Mouse (Mus musculus): ENCODE measurements around the gene Ush2a.

The Ush2a gene

DNA sequence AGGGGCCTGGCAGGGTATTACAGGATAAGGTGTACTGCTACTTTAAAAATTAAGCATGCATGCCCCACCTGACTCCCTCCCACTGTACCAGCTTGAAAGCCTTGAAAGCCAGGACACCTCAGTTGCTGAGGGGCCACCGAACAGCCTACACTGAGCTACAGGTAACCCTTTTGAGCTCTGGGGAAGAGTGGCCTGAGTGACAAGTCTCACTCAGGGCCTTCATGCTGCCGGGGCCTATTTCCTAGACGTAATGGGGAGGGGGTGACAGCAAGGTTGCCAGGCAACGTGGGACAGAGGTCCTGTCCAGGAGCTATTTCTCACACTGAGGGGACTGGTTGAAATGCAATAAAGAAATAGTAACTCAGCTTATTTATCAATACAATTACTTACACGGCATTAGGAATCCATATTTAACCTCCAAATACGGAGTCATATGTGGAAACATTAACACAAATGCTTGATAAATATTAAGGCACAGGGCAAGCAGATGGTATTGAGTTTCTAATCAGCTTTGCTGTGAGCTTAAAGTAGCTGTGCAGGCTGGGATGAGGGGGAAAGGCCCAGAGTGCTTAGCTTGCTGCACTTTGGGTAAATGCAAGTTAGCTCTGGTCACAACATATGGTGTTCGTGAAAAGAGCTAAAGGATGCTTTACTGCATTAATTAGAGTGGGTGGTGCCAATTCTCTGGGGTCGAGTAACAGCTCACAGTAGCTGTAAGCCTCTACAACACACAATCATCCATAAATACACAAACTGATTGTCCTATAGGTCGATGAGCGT, at the start of gene Ush2a:
TSS of gene Ush2a (plus strand) at position 121 of the 780 bp plus-strand sequence.
- DNase-seq (ENCODE audit: low spot score): no peak

DNA sequence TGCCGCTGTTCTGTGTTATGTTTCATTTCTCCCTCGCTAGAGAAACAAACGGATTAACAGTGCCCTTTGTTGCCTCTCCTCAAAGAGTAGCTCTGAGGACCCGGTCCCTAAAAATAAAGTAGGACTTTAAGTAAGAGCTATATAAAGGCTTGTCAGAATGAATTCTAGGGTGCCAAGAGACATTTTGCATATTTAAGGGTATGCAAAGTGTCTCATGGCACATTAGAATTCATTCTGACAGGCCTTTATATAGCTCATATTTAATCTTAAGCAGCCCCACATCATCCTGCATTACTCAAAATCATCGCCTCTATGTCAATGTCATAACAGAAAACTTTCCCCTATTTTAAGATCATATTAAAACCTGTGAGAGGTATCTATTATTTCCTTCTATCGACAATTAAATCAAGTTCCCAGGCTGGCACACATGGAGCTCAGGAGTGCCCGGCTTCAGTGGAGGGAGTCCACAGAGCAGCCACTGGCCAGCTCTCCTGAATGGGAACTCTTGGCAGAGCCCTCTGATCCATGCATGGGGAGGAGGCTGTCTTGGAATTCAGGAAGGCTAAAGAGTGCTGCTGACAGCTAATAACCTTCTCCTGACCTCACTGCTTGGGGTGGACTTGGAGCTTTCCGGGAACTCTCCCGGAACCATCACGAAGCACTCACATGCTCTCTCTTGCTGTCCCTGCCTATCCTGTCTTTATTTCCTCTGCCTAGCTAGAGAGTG, 46.8 kb upstream of the Ush2a start:
- DNase-seq (ENCODE audit: low spot score): no peak

DNA sequence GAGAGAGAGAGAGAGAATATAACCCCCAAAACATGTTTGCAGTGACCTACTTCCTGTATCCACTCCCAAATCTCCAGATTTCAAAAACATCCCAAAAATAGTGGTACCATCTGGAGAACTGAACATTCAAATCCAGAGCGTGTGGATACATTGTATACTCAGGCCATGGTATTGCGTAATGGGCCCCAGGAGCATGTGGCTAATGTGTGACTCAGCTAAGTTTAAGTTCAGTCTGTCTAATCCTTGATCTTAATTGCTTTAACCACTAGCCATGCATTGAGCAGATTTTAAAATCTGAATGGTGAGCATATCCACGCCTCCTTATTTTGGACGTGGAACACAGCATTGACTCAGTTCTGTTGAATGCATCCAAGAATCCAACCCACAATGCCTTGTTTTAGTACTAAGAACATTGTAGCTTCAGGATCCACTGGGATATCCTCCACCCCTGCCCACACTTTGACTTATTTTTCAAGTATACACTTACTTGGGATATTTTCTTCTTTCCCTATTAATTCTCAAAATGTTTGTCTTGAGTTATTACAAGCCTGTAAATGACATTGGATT, 40.5 kb upstream of the Ush2a start:
- DNase-seq (ENCODE audit: low spot score): peak; percentile 10

DNA sequence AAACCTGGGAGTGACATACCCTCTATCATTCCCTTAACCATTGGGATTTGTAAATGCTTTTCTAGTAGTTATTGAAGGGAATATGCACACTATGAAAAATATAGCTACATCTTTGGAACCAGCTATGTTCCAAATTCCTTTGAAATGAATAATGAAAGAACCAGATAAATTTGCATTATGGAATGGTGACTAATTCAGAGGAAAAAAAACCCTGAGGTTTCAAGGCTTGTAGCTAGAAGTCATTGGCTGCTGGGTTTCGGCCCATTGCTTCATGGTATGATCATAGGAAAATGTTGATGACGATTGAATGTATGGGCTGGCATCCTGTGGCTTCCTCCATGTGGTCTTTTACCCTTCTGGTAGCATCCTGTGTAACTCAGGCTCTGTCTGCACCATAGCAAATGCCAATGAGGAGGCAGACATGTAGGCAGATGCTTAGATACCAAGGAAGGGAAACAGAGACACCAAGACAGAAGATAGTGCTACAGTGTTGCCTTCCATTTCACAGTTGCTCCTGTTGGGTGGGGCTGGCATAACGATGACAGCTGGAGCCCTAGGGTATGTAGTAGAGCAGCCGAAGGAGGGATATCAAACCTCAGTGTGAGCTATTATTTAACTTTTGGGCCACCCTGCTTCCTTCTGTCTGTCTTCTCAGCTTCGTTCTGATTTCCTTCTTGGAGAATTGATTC, 28.6 kb upstream of the Ush2a start:
- no peak for DNase-seq (ENCODE audit: low spot score)

DNA sequence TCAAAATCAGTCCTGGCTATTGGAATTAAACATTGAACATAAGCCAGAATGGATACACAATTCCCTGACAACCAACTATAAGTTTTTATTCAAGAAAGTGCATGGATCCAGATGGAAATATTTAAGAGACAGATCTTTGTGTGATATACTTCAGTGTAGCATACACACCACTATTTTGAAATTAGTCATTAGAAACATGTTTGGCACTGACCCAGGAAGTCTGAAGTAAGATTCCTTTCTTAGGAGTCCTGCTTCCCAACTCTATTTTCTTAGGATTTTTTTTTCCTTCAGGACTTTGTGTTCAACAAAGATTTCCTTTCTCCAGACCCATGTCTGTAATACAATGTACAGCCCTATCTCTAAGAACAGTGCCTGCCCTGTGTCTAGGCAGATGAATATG, 23.2 kb upstream of the Ush2a start:
- DNase-seq (ENCODE audit: low spot score): no peak

DNA sequence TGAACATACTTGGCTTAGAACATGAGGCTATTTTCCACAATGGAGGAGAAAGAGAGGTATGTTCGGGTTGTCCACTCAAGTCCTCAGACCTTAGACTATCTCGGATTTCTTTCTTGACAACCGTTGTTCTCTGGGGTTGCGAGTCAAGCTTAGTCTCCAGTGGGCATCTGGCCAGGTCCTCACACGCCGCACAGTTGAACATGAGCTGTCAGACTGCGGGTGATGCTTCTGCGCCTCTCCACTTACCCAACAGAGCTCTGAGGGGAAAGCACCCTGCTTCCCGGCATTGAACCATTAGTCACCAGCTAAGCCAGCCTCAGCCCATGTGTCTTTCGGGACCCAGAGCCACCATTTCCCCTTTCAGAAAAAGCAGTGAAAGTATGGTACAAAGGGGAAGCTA, 20.1 kb upstream of the Ush2a start:
- no peak for DNase-seq (ENCODE audit: low spot score)

DNA sequence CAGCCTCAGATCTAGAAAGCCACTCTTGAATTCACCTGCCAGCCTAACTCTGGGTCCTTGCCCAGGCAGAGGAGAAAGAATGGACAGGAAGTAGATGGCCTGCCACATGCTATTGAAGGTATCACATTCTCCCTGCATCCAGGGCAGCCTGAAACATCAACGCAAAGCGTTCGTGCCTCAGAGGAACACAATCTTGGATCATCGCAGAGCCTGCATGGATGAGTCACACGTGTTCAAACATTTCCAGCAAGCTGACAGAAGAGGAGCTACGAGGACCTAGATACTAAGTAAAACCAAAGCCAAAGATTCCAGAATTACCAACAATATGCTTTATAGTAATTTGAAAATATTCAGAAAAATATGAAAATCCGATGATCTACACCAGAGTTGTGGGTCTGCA, 4.3 kb upstream of the Ush2a start:
- peak; percentile 4 for DNase-seq (ENCODE audit: low spot score)

DNA sequence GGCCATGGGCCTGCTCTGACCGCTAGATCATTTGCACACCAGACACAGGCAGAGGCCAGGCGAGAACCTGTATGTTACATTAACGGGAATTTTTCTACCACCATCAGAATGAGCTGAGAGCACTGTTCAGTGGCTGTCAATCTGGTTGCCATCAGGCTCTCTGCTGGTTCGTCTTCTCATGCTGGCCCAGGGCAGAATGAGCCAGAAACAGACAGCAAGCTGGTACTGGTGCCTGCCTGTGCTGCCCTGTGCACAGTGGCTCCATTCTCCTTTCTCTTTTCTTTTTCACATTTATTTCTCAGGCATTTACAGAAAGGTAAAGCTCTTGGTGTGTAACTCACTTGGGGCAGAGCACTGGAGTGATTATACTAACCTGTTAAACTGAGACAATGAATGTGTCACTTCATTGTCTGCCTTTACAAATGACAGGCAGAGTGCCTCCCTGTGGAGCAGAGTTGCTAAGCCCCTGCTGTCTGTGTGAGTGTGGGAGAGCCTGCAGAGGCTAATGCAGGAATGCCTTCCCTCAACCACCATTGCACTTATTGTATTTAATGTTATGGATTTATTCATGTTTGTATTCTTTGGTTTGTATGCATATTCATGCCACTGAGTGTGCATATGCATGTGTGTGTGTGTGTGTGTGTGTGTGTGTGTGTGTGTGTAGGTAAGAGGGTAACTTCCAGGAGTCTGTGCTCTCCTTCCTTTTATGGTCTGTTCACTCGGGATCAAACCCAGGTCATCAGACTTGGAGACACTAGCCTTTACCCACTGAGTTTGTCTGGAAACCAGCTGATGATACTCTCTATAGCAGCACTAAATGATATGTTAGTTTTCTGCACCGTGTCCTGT, 1.3 kb upstream of the Ush2a start:
- DNase-seq (ENCODE audit: low spot score): no peak

DNA sequence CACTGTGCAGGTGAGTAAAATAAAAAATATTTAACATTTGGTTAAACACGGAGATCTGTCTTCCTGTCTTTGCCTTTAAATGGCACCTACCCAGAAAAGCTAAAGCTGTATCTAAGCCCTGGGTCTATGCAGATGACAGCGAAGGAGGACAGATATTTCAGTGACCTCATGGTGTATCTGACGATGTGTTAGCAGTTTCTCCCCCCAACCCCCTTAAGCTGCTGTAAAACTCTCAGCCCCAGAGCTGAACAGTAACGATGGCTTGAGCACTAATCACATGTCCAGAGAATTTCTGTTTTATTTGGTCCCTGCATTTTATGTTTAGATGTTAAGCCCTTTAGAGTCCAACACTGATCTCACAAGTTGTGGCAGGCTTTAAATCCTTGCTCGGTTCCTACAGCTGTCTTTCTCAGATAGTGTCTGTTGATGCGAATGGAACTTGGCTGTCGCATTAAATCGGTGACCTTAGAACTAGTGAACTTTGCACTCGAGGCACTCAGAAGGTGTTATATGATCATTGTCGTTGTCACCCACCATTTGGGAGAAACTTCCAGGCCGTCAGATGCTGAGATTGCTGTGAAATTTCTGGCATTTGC, 5.4 kb downstream of the Ush2a start:
- DNase-seq (ENCODE audit: low spot score): no peak

DNA sequence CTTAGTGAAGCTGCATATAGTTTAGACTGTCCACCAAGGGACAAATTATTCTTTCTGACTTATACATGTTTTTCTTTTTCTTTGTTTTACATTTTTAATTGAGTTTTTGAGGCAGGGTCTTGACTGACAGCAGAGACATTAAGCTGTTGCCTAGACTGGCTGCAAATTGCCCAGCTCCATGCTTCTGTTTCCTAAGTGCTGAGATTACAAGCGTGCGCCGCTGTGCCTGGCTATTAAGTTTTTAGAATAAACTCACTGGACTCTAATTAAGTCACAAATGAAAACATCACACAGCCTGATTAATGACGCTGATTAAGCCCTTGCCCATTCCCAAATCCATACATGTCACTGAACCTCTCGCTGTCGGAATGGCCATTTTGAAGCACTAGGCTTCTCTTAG, 7.2 kb downstream of the Ush2a start:
- DNase-seq (ENCODE audit: low spot score): no peak

DNA sequence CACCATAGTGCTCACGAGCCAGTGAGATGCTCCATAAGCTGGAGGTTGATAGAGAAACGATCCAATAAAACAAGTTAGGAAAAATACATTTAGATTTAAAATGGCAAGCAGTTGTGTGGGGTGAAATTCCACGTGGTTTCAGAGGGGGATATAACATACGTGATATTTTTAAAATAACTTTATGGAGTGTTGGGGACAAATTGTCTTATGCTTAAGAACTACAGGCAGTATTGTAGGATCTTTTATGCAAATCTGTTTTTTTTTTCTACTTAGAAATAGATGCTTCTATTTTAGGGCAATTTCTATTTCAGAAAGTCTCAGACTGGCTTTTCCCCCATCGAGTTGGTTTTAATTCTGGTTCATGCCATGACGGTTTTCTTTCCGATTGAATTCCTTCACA, 51.5 kb downstream of the Ush2a start:
- DNase-seq (ENCODE audit: low spot score): no peak

DNA sequence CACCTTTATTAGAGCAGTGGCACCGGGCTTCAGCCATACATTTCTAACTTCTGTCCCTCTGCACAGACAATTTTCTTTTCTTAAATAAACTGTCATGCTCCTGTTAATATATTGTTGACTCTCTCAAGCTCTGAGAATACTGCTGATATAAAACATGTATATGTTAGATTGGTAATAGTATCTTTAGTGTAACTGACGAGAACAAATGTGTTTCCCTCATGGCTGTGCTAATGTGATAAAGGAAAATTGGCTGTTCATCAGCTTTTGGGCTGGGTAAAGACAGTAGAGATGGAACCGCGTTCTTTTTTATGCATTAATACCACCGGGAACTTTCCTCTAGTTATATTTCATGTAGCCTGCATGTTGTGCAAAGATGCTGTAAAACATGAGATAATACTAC, 54.8 kb downstream of the Ush2a start:
- no peak for DNase-seq (ENCODE audit: low spot score)

DNA sequence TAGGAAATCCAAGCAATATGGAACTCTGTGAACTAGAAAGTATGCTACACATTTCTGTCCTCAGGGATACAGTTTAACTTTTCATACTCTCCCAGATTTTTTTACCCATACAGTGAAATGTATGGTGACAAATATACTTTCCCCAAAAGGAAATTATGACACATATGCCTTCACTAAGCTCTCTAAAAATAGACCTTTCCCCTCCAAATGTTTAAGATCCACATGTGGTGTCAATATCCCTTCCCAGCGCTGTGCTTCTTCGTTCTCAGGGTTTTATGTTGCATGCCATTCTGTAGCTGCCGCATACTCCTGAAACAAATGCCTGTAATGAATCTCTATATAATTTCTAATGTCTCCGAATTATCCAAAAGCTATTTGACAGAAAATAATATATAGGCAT, 58.4 kb downstream of the Ush2a start:
- no peak for DNase-seq (ENCODE audit: low spot score)

DNA sequence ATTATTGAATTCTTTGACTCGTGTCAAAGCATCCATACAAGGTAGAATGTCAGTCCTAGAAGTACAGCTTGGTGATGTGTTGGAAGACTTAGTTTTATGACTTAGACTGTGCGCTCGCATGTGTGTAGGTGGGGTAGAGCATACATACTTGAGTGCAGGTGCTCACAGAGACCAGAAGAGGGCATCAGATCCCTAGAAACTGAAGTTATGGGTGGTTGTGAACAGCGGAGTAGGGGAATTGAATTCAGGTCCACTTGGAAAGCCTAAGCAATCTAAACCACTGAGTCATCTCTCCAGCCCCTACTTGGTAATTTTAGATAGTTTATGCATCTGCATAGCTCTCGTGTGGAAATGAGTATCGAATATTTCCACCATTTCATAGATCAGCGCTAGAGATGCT, 59.7 kb downstream of the Ush2a start:
- no peak for DNase-seq (ENCODE audit: low spot score)

DNA sequence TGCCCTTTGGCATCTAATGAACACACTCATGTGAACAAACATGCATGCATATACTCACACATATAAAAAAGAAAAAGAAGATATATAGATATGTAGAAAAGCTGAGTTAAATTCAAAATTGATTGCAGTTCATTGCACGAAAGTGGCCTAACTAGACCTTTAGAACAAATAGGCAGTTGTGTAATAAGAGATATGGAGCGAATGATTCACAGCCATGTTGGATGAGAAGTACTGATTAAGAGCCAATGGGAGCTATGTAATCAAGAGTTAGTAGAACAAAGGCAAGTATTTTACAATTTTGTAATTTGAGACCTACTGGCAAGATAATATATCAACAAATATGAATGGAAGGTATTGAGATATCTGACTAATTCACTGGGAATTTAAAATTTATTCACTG, 68.6 kb downstream of the Ush2a start:
- DNase-seq (ENCODE audit: low spot score): no peak

DNA sequence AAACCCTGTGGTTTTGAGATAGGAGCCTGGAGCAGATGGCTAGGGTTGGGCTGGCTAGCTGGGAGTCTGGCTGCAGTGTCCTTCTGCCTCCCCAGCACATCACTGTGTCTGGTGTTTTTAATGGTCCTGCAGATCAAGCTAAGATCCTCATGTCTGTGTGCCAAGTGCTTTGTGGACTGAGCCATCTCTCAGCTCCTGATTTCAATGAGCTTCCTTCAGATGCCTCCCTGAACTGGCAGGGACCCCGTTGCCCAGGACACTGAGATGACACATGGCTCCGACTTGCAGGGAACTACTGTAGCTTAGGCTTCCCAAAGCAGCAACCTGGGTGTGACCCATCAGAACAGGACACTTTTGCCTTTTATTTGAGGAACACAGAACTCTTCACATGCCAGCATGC, 72.1 kb downstream of the Ush2a start:
- DNase-seq (ENCODE audit: low spot score): no peak

DNA sequence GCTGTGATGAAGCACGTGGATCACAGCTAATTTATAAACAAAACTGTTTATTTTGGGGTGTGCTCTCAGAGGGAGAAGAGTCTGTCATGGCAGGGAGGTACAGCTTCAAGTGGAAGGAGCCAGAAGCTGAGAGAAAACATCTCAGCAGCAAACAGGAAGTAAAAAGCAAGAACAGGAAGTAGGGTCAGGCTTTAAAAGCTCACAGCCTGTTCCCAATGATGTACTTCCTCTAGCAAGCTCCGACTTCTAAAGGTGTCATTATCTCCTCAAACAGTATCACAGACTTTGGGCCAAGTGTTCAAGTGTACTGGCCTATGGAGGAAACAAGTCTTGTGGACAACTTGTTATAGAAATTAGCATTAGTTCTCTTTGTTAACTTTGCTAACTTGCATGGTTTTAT, 85.9 kb downstream of the Ush2a start:
- DNase-seq (ENCODE audit: low spot score): no peak

DNA sequence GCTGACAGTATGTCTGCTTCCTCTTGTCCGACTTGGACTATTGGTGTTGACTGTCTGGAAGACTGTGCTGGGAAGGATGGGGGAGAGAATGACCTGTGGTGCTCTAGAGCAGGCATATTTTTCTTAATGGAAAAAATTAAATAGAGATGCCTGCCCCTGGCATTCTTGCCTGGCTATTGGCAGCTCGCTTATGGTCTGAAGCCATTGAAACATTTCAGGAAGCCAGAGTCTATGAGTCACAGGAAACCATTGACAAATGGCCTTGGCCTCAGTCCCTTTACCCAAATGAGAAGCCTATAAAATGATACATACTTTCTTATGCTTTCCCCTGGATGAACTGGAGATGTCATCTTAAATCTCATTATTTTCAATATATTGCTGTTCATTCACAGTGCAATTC, 92.9 kb downstream of the Ush2a start:
- no peak for DNase-seq (ENCODE audit: low spot score)

DNA sequence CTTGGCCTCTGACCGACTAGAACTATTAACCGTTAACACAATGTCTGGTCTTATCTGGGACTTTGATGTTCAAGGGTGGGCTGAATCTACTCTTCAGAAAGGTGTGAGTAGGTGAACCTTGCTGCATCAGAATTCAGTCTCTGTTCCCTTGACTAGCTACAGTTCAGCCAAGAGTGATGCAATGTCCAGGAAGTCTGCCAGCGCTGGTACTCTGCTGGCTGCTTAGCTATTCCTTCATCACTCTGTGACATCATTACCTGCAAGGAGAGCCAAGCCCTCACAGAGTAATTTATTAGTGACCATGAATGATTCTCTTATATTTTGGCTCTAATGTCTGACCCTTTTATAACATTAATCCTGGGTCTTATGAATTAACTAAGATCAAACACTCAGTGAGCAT, 101.7 kb downstream of the Ush2a start:
- DNase-seq (ENCODE audit: low spot score): peak; percentile 12

DNA sequence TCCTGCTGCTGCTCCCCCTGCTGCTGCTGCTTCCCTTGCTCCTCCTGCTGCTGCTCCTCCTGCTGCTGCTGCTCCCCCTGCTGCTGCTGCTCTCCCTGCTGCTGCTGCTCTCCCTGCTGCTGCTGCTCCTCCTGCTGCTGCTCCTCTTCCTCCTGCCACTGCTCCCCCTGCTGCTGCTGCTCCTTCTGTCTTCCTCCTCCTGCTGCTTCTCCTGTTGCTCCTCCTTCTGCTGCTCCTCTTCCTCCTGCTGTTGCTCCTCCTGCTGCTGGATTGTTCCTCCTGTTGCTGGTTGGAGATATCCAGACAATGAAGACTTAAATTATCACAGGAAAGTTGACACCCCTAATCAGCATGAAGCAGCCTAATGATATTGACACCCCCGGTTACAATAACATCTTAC, 123.4 kb downstream of the Ush2a start:
- DNase-seq (ENCODE audit: low spot score): no peak

DNA sequence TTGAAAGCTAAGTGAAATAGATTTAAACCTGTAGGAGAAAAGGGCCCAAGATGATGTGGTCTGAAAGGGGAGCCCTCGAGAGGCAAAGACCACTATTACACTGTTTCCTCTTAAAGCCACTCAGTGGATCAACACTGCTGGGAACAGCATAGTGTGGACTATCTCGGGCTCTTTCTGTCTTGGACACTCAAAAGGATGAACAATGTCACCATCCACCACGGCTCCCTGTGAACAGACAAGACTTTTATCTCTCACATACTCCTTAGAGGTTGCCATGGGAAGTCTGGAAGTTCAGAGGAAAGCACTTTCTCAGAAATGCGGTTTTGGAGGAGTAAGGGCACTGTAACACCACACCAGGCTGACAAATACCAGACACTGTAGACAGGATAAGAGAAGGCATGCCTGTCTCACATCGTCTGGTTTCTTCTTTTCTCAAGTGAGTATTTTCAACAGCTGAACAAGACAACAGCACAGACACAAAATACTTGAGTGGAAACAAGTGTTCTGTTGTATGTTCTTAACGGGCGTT, 124.0 kb downstream of the Ush2a start:
- DNase-seq (ENCODE audit: low spot score): no peak

Data from layer of hippocampus, adult 11-12 months (tissue).